Mouse (Mus musculus): Measurements from ENCODE around the gene Ddc.

DNA sequence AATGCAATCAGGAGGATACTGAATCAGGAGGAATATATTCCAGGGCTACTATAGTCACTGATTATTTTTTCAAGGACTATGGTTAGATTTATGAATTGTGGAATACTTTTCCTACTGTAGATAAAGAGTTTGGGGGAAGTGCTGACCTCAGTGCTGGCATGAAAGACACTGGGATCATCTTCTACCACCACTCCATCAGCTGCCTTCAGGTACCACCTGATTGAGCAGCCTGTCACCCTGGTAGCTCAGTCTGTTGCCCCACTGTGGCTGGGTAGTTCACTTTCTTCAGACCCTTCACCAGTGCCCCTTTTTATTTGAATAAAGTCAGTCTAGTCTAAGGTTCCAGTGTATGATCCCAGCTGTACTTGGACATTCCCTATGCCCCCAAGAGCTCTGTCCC, 131.2 kb downstream of the Ddc start:
- TF ChIP-seq CTCF (IDR thresholded peaks at IDR 0.05 in 2 of 3, conservative IDR thresholded peaks at IDR 0.05 in 1 of 3; ENCODE audit: control insufficient read depth in 1 of 3, insufficient read depth in 1 of 3, low read depth in 2 of 3, low read length in 3 of 3, poor library complexity in 1 of 3, severe bottlenecking in 1 of 3) (no peak), MXI1 (IDR thresholded peaks at IDR 0.05; ENCODE audit: low read depth, low read length) (no peak), E2F4 (IDR thresholded peaks at IDR 0.05; ENCODE audit: borderline replicate concordance, low read depth, low read length) (no peak), ELF1 (IDR thresholded peaks at IDR 0.05; ENCODE audit: low read depth, low read length) (no peak), MAX (IDR thresholded peaks at IDR 0.05; ENCODE audit: low read length) (no peak), USF1 (IDR thresholded peaks at IDR 0.05; ENCODE audit: low read depth, low read length) (no peak)

All from MEL (cell line).